Mouse (Mus musculus) monocyte, adult 59 days (primary cell): ENCODE results near the gene H2al1c. TPM values are rescaled to one million over a fixed set of nuclear protein-coding genes. Genes with fewer than 3 reads are reported as not detected.

ENCODE experiments used
- total RNA-seq, 2 experiments: library from RNA; stranded (reverse); gene quantifications; one replicate each; pipeline ENCODE4 v1.2.4; 2023

H2al1c gene
- total RNA-seq: not detected

GRCm38 (mm10) chrX:11305355-11305754 lies at the start of gene H2al1c:
Gene H2al1c (plus strand): TSS chrX:11305655.

GRCm38 (mm10) chrX:11298957-11299356 lies 6.5 kb upstream of the H2al1c start, which contains the start of gene H2al1a:
Gene H2al1a (plus strand): TSS chrX:11299257.

GRCm38 (mm10) chrX:11302132-11302531 lies 3.3 kb upstream of the H2al1c start, which contains the start of gene H2al1b:
Gene H2al1b (plus strand): TSS chrX:11302432.

GRCm38 (mm10) chrX:11308524-11308923 lies 3.1 kb downstream of the H2al1c start, which contains the start of gene H2al1d:
Gene H2al1d (plus strand): TSS chrX:11308824.

GRCm38 (mm10) chrX:11311634-11312033 lies 6.2 kb downstream of the H2al1c start, which contains the start of gene H2al1e:
Gene H2al1e (plus strand): TSS chrX:11311934.

GRCm38 (mm10) chrX:11314858-11315257 lies 9.4 kb downstream of the H2al1c start, which contains the start of gene H2al1f:
Gene H2al1f (plus strand): TSS chrX:11315158.

GRCm38 (mm10) chrX:11317956-11318355 lies 12.5 kb downstream of the H2al1c start, which contains the start of gene H2al1g:
Gene H2al1g (plus strand): TSS chrX:11318256.

GRCm38 (mm10) chrX:11321192-11321591 lies 15.7 kb downstream of the H2al1c start, which contains the start of gene H2al1h:
Gene H2al1h (plus strand): TSS chrX:11321492.

GRCm38 (mm10) chrX:11324359-11324758 lies 18.9 kb downstream of the H2al1c start, which contains the start of gene H2al1i:
Gene H2al1i (plus strand): TSS chrX:11324659.

GRCm38 (mm10) chrX:11327522-11327921 lies 22.1 kb downstream of the H2al1c start, which contains the start of gene H2al1j:
Gene H2al1j (plus strand): TSS chrX:11327822.

Other genes starting within 250 kb of the H2al1c start
- gene H2al1a, start 6.4 kb upstream of the H2al1c start, total RNA-seq: not detected
- gene H2al1b, start 3.2 kb upstream of the H2al1c start, total RNA-seq: not detected
- gene H2al1d, start 3.2 kb downstream of the H2al1c start, total RNA-seq: not detected
- not detected for gene H2al1e, start 6.3 kb downstream of the H2al1c start, total RNA-seq
- gene H2al1f, start 9.5 kb downstream of the H2al1c start, total RNA-seq: not detected
- gene H2al1g, start 12.6 kb downstream of the H2al1c start, total RNA-seq: not detected
- gene H2al1h, start 15.8 kb downstream of the H2al1c start, total RNA-seq: not detected
- gene H2al1i, start 19.0 kb downstream of the H2al1c start, total RNA-seq: not detected
- gene H2al1j, start 22.2 kb downstream of the H2al1c start, total RNA-seq: not detected